13 mouse cellular contexts compared by ENCODE assay signal in genomic region chr4:63860688-63861540, GRCm38 (mm10). TPM values are rescaled to one million over a fixed set of nuclear protein-coding genes. Genes with fewer than 3 reads are reported as not detected.
A peak's percentile ranks its signal among the peaks of the same experiment; 100 is the strongest.
DNase-seq lines count a peak whose midpoint lies in the region; ATAC-seq and TF ChIP-seq lines count a peak whose summit lies in the region.
"Had no signal": no experiment of that assay in that cellular context is flagged by ENCODE, and none has a peak within 500 bp of the region (broad histone marks: within the 10 kb centered on the region; RNA-seq: fewer than 3 reads in every experiment).

Tnfsf8 (minus strand) TSS chr4:63861347.

- H3K4me1 ChIP-seq in spleen, adult 2 months (ENCODE audit: control insufficient read depth, insufficient read depth, insufficient read length), result peaks cover 15% of the 10 kb centered on the region
- H3K4me1 ChIP-seq: hindbrain, embryonic 10.5 days had no signal

- peak; percentile 34; the same call in 1 of the 2 replicates for ATAC-seq in frontal cortex, adult (ENCODE audit: low TSS enrichment)
- ATAC-seq: forebrain, embryonic 16.5 days had no signal

- H3K27me3 ChIP-seq in spleen, adult 2 months (ENCODE audit: control insufficient read depth, insufficient read depth, low read length), result no peaks in the 10 kb centered on the region
- H3K27me3 ChIP-seq: embryonic facial prominence, embryonic 15.5 days had no signal

- WGBS in spleen, adult 2 months, result 9% methylated on average over 19 of the region's 19 CpGs

- H3K36me3 ChIP-seq in spleen, adult 2 months (ENCODE audit: control insufficient read depth, insufficient read depth, low read length), result no peaks in the 10 kb centered on the region
- H3K36me3 ChIP-seq: embryonic facial prominence, embryonic 15.5 days; hindbrain, embryonic 10.5 days had no signal

- peak within 1 kb of the TSS; percentile 61 for H3K4me3 ChIP-seq in spleen, adult 2 months (ENCODE audit: extremely low read depth, insufficient read depth, insufficient read length)
- H3K4me3 ChIP-seq: embryonic facial prominence, embryonic 15.5 days; hindbrain, embryonic 10.5 days had no signal

- no peak for DNase-seq in frontal cortex, postnatal 14 days (ENCODE audit: low spot score in 2 of 2)
- DNase-seq in spleen, adult 2 months (ENCODE audit: low read depth in 1 of 2, low spot score in 2 of 2), result peak in 1 of 2 experiments; percentile 46
- no peak for DNase-seq in spleen, adult 12 weeks (ENCODE audit: low spot score)
- DNase-seq in spleen, postnatal 36 days (ENCODE audit: low spot score in 2 of 2), result peak; percentile 33 to 45
- DNase-seq in right cerebral cortex, postnatal 25 days, result no peak
- DNase-seq in urinary bladder, adult 18-20 months (ENCODE audit: low spot score in 2 of 2), result no peak
- no peak for DNase-seq in kidney, postnatal 10 days
- DNase-seq: kidney, adult 9 months had no signal

- no peak for TF ChIP-seq POLR2A in spleen, adult 2 months (IDR thresholded peaks at IDR 0.05; ENCODE audit: low read depth, low read length)

- H3K27ac ChIP-seq in spleen, adult 2 months (ENCODE audit: insufficient read depth, low read length), result peak within 1 kb of the TSS; percentile 80
- H3K27ac ChIP-seq: embryonic facial prominence, embryonic 15.5 days; hindbrain, embryonic 10.5 days had no signal

- no peak for TF ChIP-seq CTCF in spleen, adult 2 months (IDR thresholded peaks at IDR 0.05; ENCODE audit: extremely low read depth, insufficient read depth, insufficient read length, insufficient replicate concordance)

RNA-seq across cellular contexts. Expression of gene Tnfsf8, which starts in this region (rescaled TPM):
- polyA plus RNA-seq in spleen, adult 2 months (2012; rRNA removed), result 1.1 and 1.2 TPM in 2 replicates
- polyA plus RNA-seq: embryonic facial prominence, embryonic 15.5 days; hindbrain, embryonic 10.5 days; limb, embryonic 11.5 days had no signal

Comparison
In these comparisons a context has a peak if more than half of its experiments do, and no peak if none do; other contexts are left out.
1. DNase-seq: peak in spleen, postnatal 36 days (2 of 2); none in frontal cortex, postnatal 14 days (0 of 2), spleen, adult 12 weeks (single experiment), right cerebral cortex, postnatal 25 days (single experiment), urinary bladder, adult 18-20 months (0 of 2) and kidney, postnatal 10 days (single experiment).